Mouse (Mus musculus): ENCODE results near the gene Olfr888.

Olfr888 gene

DNA sequence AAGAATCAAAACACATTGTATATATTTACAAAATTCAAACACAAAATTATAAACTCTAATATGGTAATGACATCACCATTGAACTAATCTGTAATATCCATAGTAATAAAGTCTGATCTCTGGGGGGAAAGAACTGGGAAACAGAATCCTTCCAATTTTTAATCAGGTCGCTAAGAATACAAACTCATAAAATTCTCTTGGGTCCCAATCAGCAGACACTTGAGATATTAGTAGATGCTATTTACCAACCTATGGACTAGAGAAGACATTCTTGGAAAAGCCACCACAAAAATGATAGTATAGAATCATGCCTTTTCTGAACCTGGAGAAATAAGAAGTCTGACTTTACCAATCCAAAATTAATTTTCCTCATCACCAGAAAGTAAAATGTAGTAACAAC, at the start of gene Olfr888:
TSS of gene Olfr888 (plus strand) at position 301 of the 400 bp plus-strand sequence.
- no peak for DNase-seq (ENCODE audit: low read depth, low spot score)

GRCm38 (mm10) chr9:38061022-38061421, 46.9 kb upstream of the Olfr888 start, which contains the start of gene Olfr885:
Olfr885 (plus strand) TSS chr9:38061322.
- DNase-seq (ENCODE audit: low read depth, low spot score), result no peak

- DNase-seq (ENCODE audit: low read depth, low spot score), result no peak
Measured at GRCm38 (mm10) chr9:38083772-38084171, 24.2 kb upstream of the Olfr888 start, which contains the start of gene Olfr887. Olfr887 (plus strand) TSS chr9:38084072.

GRCm38 (mm10) chr9:38114898-38115297, 7.0 kb downstream of the Olfr888 start, which contains the start of gene Olfr889:
Olfr889 (plus strand) TSS chr9:38115198.
- no peak for DNase-seq (ENCODE audit: low read depth, low spot score)

DNA sequence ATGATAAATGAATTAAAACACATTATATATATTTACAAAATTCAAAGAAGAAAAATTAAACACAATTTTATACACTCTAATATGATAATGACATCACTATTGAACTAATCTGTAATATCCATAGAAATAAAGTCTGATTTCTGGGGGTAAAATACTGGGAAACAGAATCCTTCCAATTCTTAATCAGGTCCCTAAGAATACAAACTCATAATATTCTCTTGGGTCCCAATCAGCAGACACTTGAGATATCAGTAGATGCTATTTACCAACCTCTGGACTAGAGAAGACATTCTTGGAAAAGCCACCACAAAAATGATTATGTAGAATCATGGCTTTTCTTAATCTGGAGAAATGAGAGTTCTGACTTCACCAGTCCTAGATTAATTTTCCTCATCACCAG, 34.3 kb downstream of the Olfr888 start, which contains the start of gene Olfr890:
TSS of gene Olfr890 (plus strand) at position 301 of the 400 bp plus-strand sequence.
- DNase-seq (ENCODE audit: low read depth, low spot score), result no peak

Measured in CD4-positive helper T cell, adult 2 months (primary cell).